Mouse (Mus musculus): Measurements from ENCODE around the gene Fam111a. TPM values are rescaled to one million over a fixed set of nuclear protein-coding genes. Genes with fewer than 3 reads are reported as not detected.

Gene Fam111a
- polyA plus RNA-seq, 2 experiments from 2014 or later = 43.5 to 49.8 TPM

- ATAC-seq = no peak
Measured at GRCm38 (mm10) chr19:12634259-12634658, 88.7 kb downstream of the Fam111a start.

GRCm38 (mm10) chr19:12634963-12635362, 89.4 kb downstream of the Fam111a start:
- no peak for ATAC-seq

- no peak for ATAC-seq
Measured at GRCm38 (mm10) chr19:12636863-12637262, 91.3 kb downstream of the Fam111a start.

GRCm38 (mm10) chr19:12638049-12638448, 92.5 kb downstream of the Fam111a start:
- ATAC-seq = no peak

Other genes starting within 250 kb of the Fam111a start
- gene Olfr1436, start 246.6 kb upstream of the Fam111a start, polyA plus RNA-seq (2017; shearing (Covaris generic)) = not detected
- not detected for gene Olfr1437, start 220.6 kb upstream of the Fam111a start, polyA plus RNA-seq (2017; shearing (Covaris generic))
- not detected for gene Olfr1438-ps1, start 209.8 kb upstream of the Fam111a start, polyA plus RNA-seq (2017; shearing (Covaris generic))
- under 1 TPM in 1 of 2 experiments, not detected in 1; 0.09 TPM for gene Olfr1440, start 158.5 kb upstream of the Fam111a start, polyA plus RNA-seq (2017; shearing (Covaris generic))
- not detected for gene Olfr1441, start 128.3 kb upstream of the Fam111a start, polyA plus RNA-seq (2017; shearing (Covaris generic))
- not detected for gene Pfpl, start 117.8 kb upstream of the Fam111a start, polyA plus RNA-seq (2017; shearing (Covaris generic))
- gene Mpeg1, start 85.0 kb upstream of the Fam111a start, polyA plus RNA-seq (2017; shearing (Covaris generic)) = under 1 TPM; 0.15 to 0.44 TPM
- gene Dtx4, start 44.3 kb upstream of the Fam111a start, polyA plus RNA-seq (2017; shearing (Covaris generic)) = 10 to 100 TPM in 1 of 2 experiments, 1 to 10 TPM in 1; 6.8 to 11.4 TPM
- not detected for gene Gm4952, start 54.2 kb downstream of the Fam111a start, polyA plus RNA-seq (2017; shearing (Covaris generic))
- gene Glyat, start 87.6 kb downstream of the Fam111a start, polyA plus RNA-seq (2017; shearing (Covaris generic)) = under 1 TPM in 1 of 2 experiments, not detected in 1; 0.19 TPM
- gene Olfr1442, start 124.7 kb downstream of the Fam111a start, polyA plus RNA-seq (2017; shearing (Covaris generic)) = not detected
- not detected for gene Olfr1443, start 132.4 kb downstream of the Fam111a start, polyA plus RNA-seq (2017; shearing (Covaris generic))
- not detected for gene Keg1, start 150.0 kb downstream of the Fam111a start, polyA plus RNA-seq (2017; shearing (Covaris generic))
- 1 to 10 TPM; 2.9 to 3.4 TPM for gene Cntf, start 219.9 kb downstream of the Fam111a start, polyA plus RNA-seq (2017; shearing (Covaris generic))

Data from CD4-positive, CD25-positive, alpha-beta regulatory T cell, adult 4 months (primary cell).